Mouse (Mus musculus): ENCODE measurements around the gene Cntrob. TPM values are rescaled to one million over a fixed set of nuclear protein-coding genes. Genes with fewer than 3 reads are reported as not detected.

Cntrob gene
- total RNA-seq (2021), result 1 to 10 TPM; 3.4 to 6.1 TPM
- long read RNA-seq, experiment 1, partial matches to known transcripts, result 0 of 2 reads
- long read RNA-seq, experiment 1, other reads (novel, unspliced or antisense), result 1 of 2 reads
- long read RNA-seq, experiment 2, partial matches to known transcripts, result 1 of 5 reads
- long read RNA-seq, experiment 2, other reads (novel, unspliced or antisense), result 2 of 5 reads

DNA sequence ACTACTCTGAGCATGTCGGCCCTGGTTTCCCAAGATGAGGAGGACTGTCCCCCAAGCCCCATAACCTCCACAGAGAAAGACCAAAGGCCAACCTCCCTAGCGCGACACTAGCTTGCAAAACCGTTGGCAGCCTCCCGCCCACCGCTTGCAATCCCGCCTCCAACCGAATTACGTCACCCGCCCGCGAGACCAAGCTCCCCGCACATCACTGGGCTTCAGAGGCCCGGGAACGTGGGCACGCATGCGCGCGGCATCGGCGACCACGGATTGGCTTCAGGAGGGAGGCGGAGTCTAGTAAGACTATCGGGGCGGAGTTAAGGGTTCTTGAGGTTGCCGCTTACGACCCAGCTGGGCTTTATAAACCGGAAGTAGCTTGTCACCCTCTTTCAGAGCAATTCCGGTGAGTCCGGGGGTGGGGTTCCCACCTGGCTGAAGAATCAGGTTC lies at the start of gene Cntrob, which contains the start of gene Trappc1:
Cntrob (minus strand) TSS at position 109 of the 445 bp plus-strand sequence.
Trappc1 (plus strand) TSS at position 314 of the 445 bp plus-strand sequence.
- intact Hi-C loops (cut with DNase I), result loop anchor here (2.0 kb wide), 1 partner anchor 45 kb away; the partner anchor contains the start of gene Chd3
- DNase-seq, result peak; percentile 99

DNA sequence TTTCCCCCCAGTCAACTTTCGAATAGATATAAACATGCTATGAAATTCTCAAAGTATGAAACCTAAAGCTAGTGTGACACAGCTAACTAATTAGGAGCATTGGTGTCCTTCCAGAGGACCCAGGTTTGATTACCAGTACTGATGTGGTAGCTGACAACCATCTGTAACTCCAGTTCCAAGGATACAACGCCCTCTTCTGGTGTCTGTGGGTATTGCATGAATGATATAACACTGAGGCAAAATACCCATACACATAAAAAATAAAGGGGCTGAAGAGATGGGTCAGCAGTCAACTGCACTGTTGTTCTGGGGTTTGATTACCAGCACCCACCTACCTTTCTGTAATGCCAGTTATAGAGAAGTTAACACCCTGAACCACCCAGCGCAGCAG lies 49.2 kb upstream of the Cntrob start:
- DNase-seq, result no peak
- intact Hi-C loops (cut with DNase I), result no loop called here

DNA sequence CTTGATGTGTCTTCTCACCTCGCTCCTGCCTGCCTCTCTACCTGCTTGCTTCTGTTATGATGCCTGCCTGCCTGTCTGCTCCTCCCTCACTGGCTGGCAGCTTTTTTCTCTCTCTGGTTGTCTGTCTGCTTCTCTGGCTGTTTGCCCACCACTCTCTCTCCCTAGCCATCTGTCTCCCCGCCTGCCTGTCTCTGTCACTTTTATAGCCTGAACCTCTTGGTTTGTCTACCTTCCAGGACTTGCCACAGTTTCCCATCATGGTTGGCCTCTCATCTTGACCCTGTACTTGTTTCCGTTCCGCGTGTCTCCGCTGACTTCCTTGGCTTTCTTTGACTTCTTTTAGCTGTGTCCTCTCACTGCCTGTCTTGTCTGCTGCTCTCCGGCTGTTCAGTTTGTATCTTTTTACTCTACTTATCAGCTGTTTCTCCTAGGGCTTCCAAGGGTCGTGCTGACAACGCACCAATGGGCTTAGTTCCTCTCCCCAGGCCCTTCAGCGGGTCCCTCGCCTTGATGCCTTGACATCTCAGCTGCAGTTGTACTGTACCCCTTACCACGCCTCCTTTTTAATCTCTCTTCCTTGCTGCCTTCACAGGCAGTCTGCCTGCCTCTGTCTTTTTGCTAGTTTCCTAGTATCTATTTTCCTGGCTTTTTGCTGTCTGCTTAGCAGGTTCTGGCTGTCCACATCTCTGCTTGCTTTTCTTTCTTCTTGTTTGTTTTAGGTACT lies 48.6 kb upstream of the Cntrob start:
- intact Hi-C loops (cut with DNase I), result no loop called here
- no peak for DNase-seq

DNA sequence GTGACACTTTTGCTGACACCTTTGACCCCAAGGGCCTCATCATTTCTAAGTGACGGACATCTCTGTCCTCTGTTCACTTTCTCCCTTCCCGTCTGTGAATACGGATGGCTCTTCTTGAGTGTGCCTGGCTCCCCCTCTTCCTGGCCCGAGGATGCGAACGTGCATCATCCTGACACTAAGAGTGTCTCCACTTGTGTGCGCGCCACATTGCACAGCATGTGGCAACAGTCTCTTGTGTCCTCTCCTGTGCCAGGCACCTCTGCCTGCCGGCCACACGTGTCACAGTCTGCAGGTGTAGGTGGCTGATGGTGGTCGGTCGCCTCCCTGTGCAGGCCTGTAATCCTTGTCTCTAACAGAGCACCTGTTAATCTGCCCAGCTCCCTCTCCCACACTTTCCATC lies 48.0 kb upstream of the Cntrob start:
- intact Hi-C loops (cut with DNase I), result no loop called here
- no peak for DNase-seq

DNA sequence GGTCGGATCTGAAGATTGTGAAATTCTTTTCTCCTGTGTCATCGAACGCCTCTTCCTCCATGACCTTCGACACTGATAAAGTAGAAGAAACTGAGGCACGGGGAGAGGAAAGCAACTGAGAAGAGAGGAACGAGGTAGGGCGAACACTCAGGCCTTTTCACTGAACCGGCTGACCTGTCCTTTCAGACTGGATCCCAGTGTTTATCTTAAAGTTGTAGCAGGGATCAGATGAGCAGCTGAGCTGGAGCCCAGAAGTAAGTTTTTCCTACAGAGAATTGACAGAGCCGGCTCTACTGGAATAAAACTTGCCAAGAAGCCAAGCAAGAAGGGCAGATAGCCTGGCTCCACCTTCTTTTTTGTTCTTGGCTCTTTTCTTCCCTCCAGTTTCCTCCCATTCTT lies 47.2 kb upstream of the Cntrob start:
- DNase-seq, result no peak
- intact Hi-C loops (cut with DNase I), result no loop called here

DNA sequence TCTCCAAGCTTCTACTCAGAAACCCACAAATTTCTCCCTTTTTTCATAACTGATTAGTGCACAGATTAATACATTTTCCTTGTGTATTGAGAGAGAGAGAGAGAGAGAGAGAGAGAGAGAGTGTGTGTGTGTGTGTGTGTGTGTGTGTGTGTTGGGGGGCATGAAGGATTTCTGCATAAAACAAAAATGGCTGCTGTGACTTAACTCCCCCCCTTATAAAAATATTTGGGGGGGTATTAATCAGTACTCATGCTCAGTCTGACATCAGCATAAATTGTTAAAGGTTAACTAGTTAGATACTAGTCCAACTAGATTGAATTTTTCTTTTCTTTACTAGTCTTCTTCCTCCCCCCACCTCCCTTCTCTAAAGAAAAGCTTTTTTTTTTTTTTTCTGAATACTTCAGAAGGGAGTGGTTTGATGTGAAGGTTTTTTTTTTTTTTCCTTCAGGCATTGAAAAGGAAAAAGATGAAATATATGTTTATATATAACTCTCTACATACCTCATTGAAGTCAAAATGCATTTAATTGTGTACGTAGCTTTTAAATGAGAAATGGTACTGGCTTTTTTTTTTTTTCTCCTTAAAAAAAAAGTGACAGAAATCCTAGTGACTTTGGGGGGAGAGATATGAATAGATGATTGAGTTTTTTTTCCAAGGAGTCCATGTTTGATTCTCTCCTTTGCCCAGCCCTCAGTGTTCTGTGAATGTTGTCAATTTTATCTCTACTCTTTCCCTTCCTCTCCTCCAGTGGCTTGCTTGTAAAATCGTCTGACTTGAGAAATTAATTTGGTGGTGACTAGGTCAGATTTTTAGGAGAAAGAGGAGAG lies 46.6 kb upstream of the Cntrob start:
- no peak for DNase-seq
- intact Hi-C loops (cut with DNase I), result loop anchor here (2.0 kb wide), 1 partner anchor 45 kb away; no protein-coding TSS in a partner anchor

DNA sequence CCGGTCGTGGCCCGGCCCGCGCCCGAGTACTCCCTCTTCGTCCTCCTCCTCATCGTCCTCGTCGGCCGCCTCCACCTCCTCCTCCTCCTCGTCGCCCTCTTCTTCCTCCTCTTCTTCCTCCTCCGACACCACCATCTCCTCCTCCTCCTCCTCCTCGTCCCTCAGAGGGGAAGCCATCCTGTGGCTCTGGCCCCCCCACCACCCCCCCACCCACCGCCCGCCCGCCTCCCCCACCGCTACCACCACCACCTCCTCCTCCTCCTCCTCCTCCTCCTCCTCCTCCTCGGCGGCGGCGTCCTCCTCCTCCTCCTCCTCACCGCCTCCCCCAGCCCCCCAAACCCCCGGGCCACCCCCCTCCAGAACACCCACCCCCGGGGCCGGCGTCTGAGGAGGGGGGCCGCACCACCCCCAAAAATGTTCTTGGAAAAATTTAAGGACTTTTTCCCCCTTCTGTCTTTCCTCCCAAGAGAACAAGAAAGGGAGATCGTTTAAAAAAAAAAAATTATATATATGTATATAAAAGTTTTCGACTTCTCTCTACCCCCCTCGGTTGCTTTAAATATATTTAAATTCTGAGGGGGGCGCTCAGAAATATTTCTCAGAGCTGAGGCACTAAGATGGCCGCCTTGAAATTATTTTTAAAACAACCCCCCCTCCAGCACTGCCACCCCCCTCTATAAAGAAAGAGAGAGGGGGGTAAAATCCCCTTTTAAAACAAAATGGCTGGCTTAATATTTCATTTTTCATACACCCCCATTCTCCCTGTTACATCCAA lies 45.8 kb upstream of the Cntrob start, which contains the start of gene Chd3:
Chd3 (minus strand) TSS at position 192 of the 775 bp plus-strand sequence.
- no peak for DNase-seq
- intact Hi-C loops (cut with DNase I), result loop anchor here (2.0 kb wide), 1 partner anchor 45 kb away; no protein-coding TSS in a partner anchor

DNA sequence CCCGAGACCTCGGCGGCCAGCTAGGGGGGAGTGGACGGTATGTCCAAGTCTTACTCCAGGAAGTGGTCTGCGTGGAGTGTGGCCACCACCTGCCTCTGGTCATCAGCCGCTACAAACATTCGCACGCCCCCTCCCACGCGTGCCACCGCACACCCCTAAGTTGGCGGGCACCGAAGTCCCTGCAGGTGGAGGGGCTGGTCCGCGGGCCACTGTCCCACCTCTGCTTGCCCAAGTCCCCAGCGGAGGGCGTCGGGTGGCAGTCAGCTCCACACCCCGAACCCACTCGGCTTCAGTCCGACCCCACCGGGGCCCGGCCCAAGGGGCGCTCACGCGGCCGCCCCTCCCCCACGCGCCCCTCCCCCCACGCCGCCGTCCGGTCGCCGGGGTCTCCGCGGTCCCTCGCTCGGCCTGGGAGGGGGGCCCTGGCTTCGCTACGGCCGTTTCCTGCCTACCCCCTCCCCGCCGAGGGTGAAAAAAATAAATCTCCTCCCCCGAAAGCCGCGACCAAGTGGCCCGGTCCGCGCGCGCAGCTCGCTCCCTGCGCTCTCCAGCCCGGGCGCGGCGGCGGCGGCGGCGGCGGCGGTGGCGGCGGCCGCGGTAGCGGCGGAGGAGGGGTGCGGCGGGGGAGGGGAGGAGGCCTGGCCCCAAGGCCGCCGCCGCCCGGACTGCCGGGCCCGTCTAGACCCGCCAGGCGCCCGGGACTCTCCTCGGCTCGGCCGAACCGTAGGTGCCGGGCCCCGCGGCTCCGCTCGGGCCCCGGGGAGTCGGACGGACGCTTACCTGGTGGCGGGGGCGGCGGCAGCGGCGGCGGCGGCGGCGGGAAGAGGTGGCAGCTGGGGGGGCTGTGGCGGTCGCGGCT lies 45.0 kb upstream of the Cntrob start:
- intact Hi-C loops (cut with DNase I), result loop anchor here (2.0 kb wide), 1 partner anchor 44 kb away; no protein-coding TSS in a partner anchor
- peak; percentile 58 to 71 for DNase-seq

DNA sequence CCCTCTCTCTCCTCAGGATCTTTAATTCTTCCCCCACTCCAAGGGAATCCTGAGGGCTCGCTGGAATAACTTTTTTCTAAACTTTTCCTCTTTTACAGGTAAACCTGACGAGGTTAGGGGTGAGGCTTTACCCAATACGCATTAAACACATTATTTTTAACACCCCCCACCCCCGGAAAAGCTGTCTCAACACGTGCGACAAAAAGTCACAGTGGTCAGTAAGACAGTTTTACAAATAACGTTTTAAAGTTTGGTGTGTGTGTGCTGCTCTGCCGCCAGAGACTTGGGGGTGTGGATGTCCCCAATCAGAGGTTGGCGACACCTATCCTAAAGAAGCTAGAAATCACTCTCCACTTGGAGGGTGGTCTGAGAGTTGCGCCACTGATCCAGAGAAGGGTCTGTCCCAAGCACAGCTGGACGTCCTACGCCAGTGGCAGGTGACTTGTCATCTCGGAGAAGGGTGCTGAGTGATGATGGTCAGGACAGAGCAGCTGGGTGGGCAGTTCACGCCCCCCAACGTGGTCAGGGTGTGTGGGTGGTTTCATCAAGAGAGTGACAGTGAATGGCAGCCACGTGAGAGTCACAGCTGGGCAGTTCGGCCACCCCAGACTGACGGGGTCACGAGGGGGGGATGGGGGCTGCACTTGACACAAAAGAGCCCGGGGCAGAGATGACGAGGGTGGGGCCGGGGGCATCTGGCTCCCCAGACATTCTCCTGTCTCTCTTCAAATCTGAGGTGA lies 44.2 kb upstream of the Cntrob start:
- peak in 1 of 2 experiments; percentile 29 for DNase-seq

DNA sequence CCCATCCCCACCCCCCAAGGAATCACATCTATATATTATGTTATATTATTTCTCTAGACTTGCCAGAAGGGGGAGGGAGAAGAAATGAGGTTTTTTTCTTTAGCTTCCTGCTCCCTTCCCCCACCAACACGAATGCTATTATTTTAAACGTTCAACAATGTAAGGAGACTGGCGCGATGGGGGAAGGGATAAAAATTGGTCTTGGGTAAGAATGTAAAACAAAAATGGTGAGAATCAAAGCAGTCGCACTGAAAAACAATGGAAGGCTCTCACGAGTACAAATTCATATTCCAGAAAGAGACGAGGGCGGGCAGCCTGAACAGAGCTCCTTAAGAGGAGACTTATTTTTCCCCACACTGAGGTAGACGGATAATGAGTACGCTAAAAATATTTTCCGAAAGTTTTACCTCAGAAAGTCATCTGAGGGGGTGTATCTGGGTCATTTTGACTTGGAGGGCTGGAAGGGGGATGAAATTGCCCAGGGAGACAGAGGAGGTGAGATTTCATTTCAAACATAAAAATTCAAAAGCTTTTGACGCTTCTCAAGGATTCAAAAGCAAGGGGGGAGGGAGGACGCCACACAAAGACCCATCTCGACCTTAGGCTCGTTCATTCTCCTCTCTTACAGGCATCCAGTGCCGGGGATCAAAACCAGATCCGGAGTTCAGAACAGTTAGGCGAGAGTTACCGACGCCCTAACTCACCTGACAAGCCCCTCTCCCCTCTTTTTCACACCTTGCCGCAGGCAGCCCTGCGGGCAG lies 43.5 kb upstream of the Cntrob start:
- peak in 1 of 2 experiments; percentile 26 for DNase-seq
- intact Hi-C loops (cut with DNase I), result no loop called here

More for the DNA sequence above, 44.2 kb upstream of the Cntrob start:
- intact Hi-C loops (cut with DNase I), result loop anchor here (2.0 kb wide), 1 partner anchor 43 kb away; no protein-coding TSS in a partner anchor

DNA sequence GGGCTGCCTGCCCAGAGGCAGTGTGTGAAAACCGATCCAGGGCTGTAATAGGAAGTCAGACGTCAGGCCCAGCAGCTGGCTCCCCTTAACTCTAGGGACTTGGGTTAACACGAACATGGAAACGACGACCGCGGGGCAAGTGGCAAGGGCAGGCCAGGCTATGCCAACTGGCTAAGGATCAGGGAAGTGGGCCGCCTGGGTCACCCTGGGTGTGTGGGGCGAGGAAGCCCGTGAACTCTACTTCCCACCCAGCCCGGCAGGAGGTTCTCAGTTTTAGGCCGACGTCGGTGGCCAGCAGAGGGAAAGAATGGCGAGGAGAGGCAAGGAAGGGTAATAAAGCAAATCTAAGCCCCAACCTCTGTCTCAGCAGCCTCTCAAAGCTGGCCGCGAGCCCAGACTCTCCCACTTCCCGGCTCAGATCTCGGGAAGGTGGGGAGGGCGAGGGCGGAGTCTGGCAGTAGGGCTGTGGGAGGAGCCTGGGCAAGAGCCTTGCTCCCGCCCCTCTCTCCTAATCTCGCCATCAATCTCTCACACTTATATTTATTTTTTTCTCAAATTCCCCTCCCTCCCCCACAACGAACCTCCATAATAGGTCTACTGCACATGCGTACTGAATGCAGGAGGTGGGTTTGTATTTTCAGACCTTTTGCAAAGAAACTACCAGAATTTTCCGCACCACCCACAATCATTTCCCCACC lies 42.7 kb upstream of the Cntrob start:
- DNase-seq, result peak; percentile 96

DNA sequence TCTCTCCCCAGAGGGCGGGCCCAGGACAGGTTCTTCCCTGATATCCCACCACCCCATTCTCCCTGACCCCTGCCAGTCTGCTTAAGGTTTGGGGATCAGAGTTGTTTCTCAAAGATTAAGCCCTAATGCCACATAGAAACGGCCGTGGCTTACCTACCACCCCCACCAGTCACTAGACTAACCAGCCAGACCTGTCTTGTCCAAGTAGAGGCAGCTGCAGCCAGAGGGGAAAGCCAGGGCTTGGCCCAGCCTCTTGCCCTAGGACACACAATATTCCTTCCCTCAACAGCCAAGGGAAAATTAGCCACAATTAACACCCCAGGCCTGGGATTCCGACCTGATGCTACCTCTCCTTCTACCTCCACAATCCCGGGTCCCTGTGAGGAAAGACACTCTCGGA lies 42.1 kb upstream of the Cntrob start:
- no peak for DNase-seq
- intact Hi-C loops (cut with DNase I), result loop anchor here (2.0 kb wide), 2 partner anchors 23 to 25 kb away; partner anchors contain the start of gene Rnf227

More for the DNA sequence above, 42.7 kb upstream of the Cntrob start:
- intact Hi-C loops (cut with DNase I), result no loop called here

DNA sequence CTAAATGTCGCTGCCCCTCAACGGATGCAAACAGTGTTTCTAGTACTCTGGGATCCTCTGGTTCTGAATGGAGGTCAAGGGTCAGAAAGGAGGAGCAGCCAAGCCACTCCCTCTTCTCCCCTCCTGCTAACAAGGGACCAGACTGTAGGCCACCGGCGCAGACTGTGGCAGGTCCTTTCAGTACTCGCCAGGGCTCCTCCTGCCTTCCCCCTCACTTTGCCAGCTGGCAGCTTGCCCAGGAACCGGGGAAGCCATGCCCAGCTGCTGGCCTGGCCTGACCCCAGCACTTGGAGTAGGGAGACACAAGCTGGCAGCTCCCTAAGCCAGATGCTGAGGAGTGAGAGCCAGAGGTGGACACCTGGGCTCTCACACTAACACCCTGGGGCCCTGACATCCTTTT lies 41.3 kb upstream of the Cntrob start:
- intact Hi-C loops (cut with DNase I), result loop anchor here (2.0 kb wide), 2 partner anchors 24 kb away; partner anchors contain the start of gene Rnf227
- DNase-seq, result peak; percentile 95 to 98

DNA sequence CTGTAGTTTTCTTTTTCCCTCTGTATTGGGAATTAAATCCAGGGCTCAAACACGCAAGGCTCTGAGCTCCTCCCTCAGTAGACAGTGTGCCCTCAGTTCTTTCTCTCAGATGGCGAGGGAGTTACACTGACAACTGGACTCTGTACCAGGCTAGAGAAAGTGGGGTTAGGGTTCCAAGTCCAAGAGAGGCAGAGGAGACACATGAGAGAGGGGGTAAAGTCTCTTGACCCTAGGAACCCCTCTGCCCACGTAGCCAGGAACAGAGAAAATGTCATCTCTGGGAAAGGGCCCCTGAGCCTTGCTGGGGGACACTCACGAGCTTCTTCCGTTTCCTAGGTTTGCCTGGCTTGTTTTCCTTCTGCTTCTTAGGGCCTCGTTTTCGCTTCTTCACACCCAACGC lies 40.8 kb upstream of the Cntrob start:
- intact Hi-C loops (cut with DNase I), result loop anchor here (2.0 kb wide), 2 partner anchors 24 kb away; partner anchors contain the start of gene Rnf227
- DNase-seq, result no peak

DNA sequence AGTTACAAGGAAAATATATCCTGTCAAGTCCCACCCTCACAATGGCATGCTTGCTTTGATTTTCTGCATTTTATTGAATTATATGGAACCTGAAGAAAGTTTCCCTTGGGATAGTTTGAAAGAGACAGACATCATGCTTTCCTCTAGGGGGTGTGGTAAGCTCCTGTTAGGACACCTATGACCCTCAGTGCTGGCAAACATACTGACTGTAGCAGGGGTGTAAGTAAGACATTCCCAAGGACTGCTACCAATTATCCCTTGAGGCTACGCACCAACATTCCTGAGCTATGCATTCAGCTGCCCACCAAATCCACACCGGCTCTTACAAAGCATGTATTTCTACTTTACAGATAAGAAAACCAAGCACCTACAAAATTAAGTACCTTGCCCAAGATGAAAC lies 38.9 kb upstream of the Cntrob start:
- intact Hi-C loops (cut with DNase I), result no loop called here

DNA sequence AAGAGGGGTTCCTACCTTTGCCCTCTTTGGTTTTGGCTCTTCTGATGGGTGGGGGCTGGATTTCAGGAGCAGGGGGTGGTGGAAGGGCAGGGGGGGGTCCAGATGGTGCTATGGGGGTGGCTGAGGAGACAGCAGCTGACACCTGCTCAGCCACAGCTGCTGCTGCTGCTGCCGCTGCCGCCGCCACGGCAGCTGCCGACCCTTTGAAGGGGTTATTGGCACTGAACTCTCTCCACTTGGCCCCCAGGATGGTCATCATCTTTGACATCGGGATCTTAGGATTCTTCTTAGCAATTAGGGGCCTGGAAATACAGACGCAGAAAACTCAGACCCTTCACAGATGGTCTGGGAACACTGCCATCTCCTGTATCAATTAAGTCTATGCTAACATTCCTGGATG lies 38.4 kb upstream of the Cntrob start:
- no peak for DNase-seq
- intact Hi-C loops (cut with DNase I), result no loop called here

More for the DNA sequence above, 38.9 kb upstream of the Cntrob start:
- no peak for DNase-seq

DNA sequence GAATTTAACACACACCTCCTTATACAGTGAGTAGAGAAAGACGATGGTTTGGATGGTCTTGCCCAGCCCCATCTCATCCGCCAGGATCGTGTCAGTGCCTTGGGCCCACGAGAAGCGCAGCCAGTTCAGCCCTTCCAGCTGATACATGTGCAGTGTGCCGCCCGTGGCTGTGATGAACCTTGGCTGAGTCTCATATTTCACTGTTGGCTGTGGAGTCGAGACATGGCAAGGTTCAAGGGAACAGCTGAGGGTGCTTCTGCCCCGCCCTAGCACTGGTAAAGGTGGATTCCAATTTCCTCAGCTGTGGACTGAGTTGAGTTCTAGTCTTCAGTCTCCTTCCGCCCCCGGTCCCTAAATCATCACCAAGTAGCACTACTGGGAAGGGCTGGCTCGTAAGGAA lies 34.1 kb upstream of the Cntrob start:
- intact Hi-C loops (cut with DNase I), result no loop called here
- no peak for DNase-seq

Data from heart, postnatal 14 days (tissue).